Mouse (Mus musculus): ENCODE data around the gene Ryr3. TPM values are rescaled to one million over a fixed set of nuclear protein-coding genes. Genes with fewer than 3 reads are reported as not detected.

Ryr3 gene
- polyA plus RNA-seq, 1 experiment from 2014 or later: 0.01 TPM

DNA sequence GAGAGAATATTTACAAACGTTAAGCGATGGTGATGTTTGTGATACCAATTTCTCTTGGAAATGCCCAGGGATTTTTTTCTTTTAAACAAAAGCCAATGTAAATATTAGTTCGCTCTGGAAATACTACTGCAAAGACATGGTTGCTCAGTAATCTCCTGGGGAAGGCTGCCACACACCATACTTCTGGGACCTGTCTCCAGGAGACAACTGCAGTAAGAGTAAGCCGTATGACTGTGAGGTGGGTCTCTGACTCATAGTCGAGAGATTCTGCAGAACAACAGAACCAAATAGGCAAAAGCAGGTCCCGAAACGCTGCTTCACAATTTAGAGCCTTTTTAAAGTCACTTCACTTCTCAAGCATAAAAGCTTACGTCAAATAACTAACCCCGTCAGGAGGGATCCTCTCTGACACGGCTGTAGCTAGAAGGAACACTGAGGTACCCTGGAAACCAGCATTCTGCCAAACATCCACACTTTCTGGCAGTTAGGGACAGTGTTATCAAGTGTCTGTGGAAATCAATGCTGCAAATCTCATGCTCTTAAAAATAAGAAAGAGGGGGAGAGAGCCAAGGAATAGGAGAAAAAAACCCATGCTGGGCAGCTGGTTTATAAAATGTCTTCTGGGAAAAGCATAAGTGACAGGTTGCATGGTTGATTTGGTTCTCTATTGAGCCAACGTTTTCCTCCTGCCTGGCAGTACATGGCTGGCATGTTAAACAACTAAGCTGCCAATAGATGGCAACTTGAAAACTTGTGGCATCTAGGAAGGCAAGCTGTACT, 207.7 kb downstream of the Ryr3 start:
- no peak overlapping the region for H3K4me2 ChIP-seq
- no peak overlapping the region for H3K4me3 ChIP-seq
- 60% methylated on average over 11 of the region's 11 CpGs for WGBS (ENCODE audit: insufficient replicate concordance)
- H3K36me3 ChIP-seq: no peaks in the 10 kb centered on the region
- H3K9me3 ChIP-seq (replicated peaks): no peaks in the 10 kb centered on the region
- no peaks in the 10 kb centered on the region for H3K4me1 ChIP-seq
- no peak overlapping the region for H3K27ac ChIP-seq
- H3K9ac ChIP-seq: no peak overlapping the region
- H3K27me3 ChIP-seq (replicated peaks): no peaks in the 10 kb centered on the region
- no peak for ATAC-seq

DNA sequence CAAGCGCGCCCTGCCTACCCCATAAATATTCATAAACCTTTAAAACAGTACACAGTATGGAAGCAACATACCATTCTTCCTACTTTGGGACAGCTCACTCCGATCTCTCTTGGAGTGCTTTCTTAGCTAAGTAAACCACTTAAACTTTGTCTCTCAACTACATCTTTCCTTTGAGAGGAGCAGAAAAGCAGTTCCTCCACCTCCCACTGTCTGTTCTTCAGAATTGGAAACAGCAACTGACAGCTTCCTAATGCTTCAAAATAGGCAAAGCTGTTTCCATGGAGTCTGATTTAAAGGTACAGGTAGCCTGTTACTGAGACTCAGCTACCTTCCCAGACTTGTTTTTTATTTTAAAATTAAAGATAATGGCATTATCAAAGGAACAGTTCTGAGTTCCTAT, 218.4 kb downstream of the Ryr3 start:
- Histone ChIP-seq H3K27ac (no peak overlapping the region), H3K9me3 (replicated peaks) (no peaks in the 10 kb centered on the region), H3K27me3 (replicated peaks) (no peaks in the 10 kb centered on the region), H3K4me3 (no peak overlapping the region), H3K4me2 (no peak overlapping the region), H3K4me1 (no peaks in the 10 kb centered on the region), H3K9ac (no peak overlapping the region), H3K36me3 (no peaks in the 10 kb centered on the region)
- WGBS (ENCODE audit: insufficient replicate concordance): 74% methylated on average over 3 of the region's 3 CpGs
- no peak for ATAC-seq

GRCm38 (mm10) chr2:112982908-112983510, 233.9 kb downstream of the Ryr3 start:
- no peaks in the 10 kb centered on the region for H3K4me1 ChIP-seq
- ATAC-seq: no peak

DNA sequence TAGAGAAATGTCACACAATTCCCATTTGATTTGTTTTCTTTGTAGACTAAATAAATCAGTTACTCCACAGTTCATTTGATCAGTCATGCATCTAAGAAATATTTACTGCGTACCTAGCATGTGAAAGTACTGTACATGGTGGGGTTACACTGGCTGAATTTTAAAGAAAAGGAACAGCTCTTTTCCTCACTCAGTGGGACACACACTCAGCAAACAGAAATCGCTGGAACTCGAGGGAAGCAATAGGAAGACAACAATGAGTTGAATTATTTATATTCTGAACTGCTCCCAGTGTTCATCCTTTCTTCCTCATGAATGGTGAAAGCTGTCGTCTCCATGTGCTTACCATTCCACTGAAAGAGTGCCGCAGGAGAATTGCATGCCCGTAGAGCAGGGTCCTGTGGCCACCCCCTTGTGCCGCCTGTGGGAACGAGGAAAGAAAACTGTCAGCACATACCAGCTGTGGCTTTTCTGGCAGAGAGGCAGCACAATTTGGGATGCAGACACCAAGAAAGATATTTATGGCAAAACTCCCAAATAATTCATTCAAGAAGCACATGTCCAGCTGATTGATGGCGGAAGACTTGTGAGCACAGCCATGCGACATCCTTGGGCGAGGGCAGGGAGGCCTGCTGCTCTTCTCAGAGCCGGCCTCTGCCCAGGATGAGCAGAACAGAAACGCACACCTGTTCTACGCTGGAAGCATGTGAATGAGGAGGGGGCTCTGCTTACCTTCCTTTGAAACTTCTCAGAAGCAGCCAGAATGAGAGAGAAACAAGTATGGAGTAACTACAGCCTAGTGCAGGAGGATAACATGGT, 249.9 kb downstream of the Ryr3 start:
- Histone ChIP-seq H3K9me3 (replicated peaks) (no peaks in the 10 kb centered on the region), H3K9ac (no peak overlapping the region), H3K27me3 (replicated peaks) (no peaks in the 10 kb centered on the region), H3K4me2 (no peak overlapping the region), H3K27ac (no peak overlapping the region), H3K4me3 (no peak overlapping the region), H3K4me1 (no peaks in the 10 kb centered on the region), H3K36me3 (no peaks in the 10 kb centered on the region)
- 77% methylated on average over 14 of the region's 14 CpGs for WGBS (ENCODE audit: insufficient replicate concordance)
- ATAC-seq: no peak

More at GRCm38 (mm10) chr2:112982908-112983510, 233.9 kb downstream of the Ryr3 start:
- 71% methylated on average over 1 of the region's 1 CpGs for WGBS (ENCODE audit: insufficient replicate concordance)
- Histone ChIP-seq H3K9ac (no peak overlapping the region), H3K27ac (no peak overlapping the region), H3K4me3 (no peak overlapping the region), H3K9me3 (replicated peaks) (no peaks in the 10 kb centered on the region), H3K36me3 (no peaks in the 10 kb centered on the region), H3K27me3 (replicated peaks) (no peaks in the 10 kb centered on the region), H3K4me2 (no peak overlapping the region)

GRCm38 (mm10) chr2:112948931-112949330, 268.0 kb downstream of the Ryr3 start:
- no peaks in the 10 kb centered on the region for H3K27me3 ChIP-seq (replicated peaks)
- H3K4me2 ChIP-seq: no peak overlapping the region
- ATAC-seq: no peak
- H3K9me3 ChIP-seq (replicated peaks): no peaks in the 10 kb centered on the region
- WGBS (ENCODE audit: insufficient replicate concordance): 70% methylated on average over 1 of the region's 1 CpGs
- no peak overlapping the region for H3K9ac ChIP-seq
- H3K4me3 ChIP-seq: no peak overlapping the region
- H3K36me3 ChIP-seq: no peaks in the 10 kb centered on the region
- H3K27ac ChIP-seq: no peak overlapping the region
- H3K4me1 ChIP-seq: no peaks in the 10 kb centered on the region

- no peak overlapping the region for H3K27ac ChIP-seq
- WGBS (ENCODE audit: insufficient replicate concordance): 21% methylated on average over 1 of the region's 1 CpGs
- no peak overlapping the region for H3K9ac ChIP-seq
- H3K4me1 ChIP-seq: no peaks in the 10 kb centered on the region
- ATAC-seq: no peak
- H3K27me3 ChIP-seq (replicated peaks): no peaks in the 10 kb centered on the region
- no peaks in the 10 kb centered on the region for H3K9me3 ChIP-seq (replicated peaks)
- H3K36me3 ChIP-seq: no peaks in the 10 kb centered on the region
- H3K4me2 ChIP-seq: no peak overlapping the region
- no peak overlapping the region for H3K4me3 ChIP-seq
These were observed 285.1 kb downstream of the Ryr3 start for GRCm38 (mm10) chr2:112931776-112932175.

- ATAC-seq: no peak
These were observed 303.1 kb downstream of the Ryr3 start for GRCm38 (mm10) chr2:112913796-112914195.

DNA sequence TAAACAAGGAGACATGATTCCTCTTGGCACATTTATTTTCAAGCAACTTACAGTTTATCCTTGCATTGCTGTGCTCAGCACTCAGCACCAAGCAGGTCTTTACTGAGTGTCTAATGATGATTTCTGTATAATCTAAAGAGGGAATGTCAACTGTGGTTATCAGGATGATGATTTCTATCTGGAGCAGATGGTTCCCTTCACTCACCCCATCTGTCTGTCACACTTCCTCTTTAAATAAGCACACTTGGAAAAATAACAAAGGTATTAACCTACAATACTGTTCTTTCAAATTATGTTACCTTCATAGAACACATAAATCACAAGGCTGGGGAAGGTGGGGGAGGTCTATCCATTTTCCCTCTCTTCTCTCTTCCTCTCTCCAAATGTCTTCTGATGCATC, 304.3 kb downstream of the Ryr3 start:
- Histone ChIP-seq H3K9ac (no peak overlapping the region), H3K4me2 (no peak overlapping the region), H3K4me1 (no peaks in the 10 kb centered on the region), H3K9me3 (replicated peaks) (no peaks in the 10 kb centered on the region), H3K27ac (no peak overlapping the region), H3K36me3 (no peaks in the 10 kb centered on the region), H3K4me3 (no peak overlapping the region), H3K27me3 (replicated peaks) (no peaks in the 10 kb centered on the region)
- no peak for ATAC-seq

More at GRCm38 (mm10) chr2:112913796-112914195, 303.1 kb downstream of the Ryr3 start:
- Histone ChIP-seq H3K9ac (no peak overlapping the region), H3K4me3 (no peak overlapping the region), H3K9me3 (replicated peaks) (no peaks in the 10 kb centered on the region), H3K27me3 (replicated peaks) (no peaks in the 10 kb centered on the region), H3K4me1 (no peaks in the 10 kb centered on the region), H3K36me3 (no peaks in the 10 kb centered on the region), H3K27ac (no peak overlapping the region), H3K4me2 (no peak overlapping the region)

- Histone ChIP-seq H3K36me3 (no peaks in the 10 kb centered on the region), H3K4me1 (no peaks in the 10 kb centered on the region), H3K27me3 (replicated peaks) (no peaks in the 10 kb centered on the region), H3K27ac (no peak overlapping the region), H3K9me3 (replicated peaks) (no peaks in the 10 kb centered on the region), H3K9ac (no peak overlapping the region), H3K4me3 (no peak overlapping the region), H3K4me2 (no peak overlapping the region)
- ATAC-seq: no peak
- WGBS (ENCODE audit: insufficient replicate concordance): 56% methylated on average over 4 of the region's 4 CpGs
These were observed 306.3 kb downstream of the Ryr3 start for GRCm38 (mm10) chr2:112910579-112910978.

DNA sequence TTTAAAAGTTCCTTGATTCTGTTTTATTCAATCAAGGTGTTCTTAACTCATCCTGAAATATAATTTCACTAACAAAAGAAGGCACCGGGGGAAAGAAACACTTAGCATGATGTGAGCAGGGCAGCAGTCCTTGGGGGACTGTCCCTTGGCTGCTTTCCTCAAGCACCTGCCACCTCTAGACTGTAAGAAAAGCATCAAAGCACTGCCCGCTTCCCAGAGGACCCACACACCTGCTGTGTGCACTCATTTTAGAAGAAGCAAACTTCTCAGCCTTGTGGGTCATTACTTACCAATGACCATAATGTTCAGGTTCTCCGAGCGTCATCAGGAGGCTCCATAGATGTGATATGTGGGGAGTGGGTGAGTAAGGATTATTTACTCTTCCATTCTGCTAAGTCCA, 307.8 kb downstream of the Ryr3 start:
- WGBS (ENCODE audit: insufficient replicate concordance): 76% methylated on average over 4 of the region's 4 CpGs
- no peak for ATAC-seq
- no peak overlapping the region for H3K27ac ChIP-seq
- H3K36me3 ChIP-seq: no peaks in the 10 kb centered on the region
- H3K27me3 ChIP-seq (replicated peaks): no peaks in the 10 kb centered on the region
- H3K9me3 ChIP-seq (replicated peaks): no peaks in the 10 kb centered on the region
- H3K4me1 ChIP-seq: no peaks in the 10 kb centered on the region
- H3K9ac ChIP-seq: no peak overlapping the region
- H3K4me2 ChIP-seq: no peak overlapping the region
- no peak overlapping the region for H3K4me3 ChIP-seq

GRCm38 (mm10) chr2:112900747-112901146, 316.1 kb downstream of the Ryr3 start:
- Histone ChIP-seq H3K36me3 (no peaks in the 10 kb centered on the region), H3K27me3 (replicated peaks) (no peaks in the 10 kb centered on the region), H3K4me1 (no peaks in the 10 kb centered on the region), H3K9me3 (replicated peaks) (no peaks in the 10 kb centered on the region), H3K9ac (no peak overlapping the region), H3K4me3 (no peak overlapping the region), H3K4me2 (no peak overlapping the region), H3K27ac (no peak overlapping the region)
- ATAC-seq: no peak
- 54% methylated on average over 5 of the region's 5 CpGs for WGBS (ENCODE audit: insufficient replicate concordance)

DNA sequence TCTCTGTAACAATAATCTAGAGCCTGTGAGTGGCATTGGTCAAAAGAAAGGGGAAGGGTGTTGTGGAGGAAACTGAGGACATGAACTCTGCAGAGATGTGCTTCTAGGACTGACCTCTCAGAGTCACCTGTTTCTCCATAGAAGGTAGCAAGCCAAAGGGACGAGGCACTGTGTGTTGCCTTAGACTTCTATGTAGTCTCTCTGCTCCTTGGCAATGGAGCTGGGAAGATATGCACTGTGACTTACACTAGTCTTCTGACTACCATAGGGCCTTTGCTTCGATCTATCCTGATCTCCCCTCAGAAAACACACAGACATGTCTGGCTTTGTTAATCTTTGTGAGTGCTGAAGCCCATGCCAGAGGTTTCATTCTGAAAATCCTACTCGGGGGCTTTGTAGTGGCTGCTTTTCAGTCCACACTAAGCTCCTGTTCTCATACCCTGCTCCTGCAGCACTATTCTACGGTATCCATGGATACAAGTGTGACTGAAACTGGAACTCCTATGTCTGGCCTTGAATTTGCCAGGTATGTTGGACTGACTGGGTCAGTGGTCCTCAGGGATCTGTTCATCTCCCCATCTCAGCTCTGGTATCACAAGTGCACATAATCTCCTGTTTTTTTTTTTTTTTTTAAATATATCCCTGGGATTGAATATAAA, 332.3 kb downstream of the Ryr3 start:
- Histone ChIP-seq H3K36me3 (no peaks in the 10 kb centered on the region), H3K4me2 (no peak overlapping the region), H3K27me3 (replicated peaks) (no peaks in the 10 kb centered on the region), H3K9me3 (replicated peaks) (no peaks in the 10 kb centered on the region), H3K27ac (no peak overlapping the region), H3K4me3 (no peak overlapping the region), H3K9ac (no peak overlapping the region), H3K4me1 (no peaks in the 10 kb centered on the region)
- 49% methylated on average over 4 of the region's 4 CpGs for WGBS (ENCODE audit: insufficient replicate concordance)
- no peak for ATAC-seq
